Mouse (Mus musculus): ENCODE measurements around the gene Fancg.

Gene Fancg

DNA sequence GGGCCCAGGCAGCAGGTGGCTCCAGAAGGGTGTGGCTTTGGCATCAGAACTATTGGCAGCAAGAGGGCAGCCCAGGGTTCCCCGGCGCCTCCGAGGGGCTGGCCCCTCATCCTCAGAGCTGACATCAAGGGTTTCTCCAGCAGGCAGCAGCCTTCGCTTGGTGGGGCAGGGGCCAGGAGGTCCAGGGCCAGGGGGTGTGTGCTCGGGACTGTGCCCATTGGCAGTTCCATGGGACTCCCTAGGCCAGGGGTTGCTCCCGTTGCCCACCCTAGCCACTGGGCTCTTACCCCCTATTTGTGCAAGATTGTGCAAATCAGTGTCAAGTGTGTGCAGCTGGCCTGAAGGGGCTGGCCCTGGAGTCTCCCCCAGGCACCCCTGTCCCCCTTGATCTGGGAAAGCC is 25.5 kb upstream of the Fancg start:
- no peak for DNase-seq (ENCODE audit: extremely low read depth, insufficient read length, low spot score)

DNA sequence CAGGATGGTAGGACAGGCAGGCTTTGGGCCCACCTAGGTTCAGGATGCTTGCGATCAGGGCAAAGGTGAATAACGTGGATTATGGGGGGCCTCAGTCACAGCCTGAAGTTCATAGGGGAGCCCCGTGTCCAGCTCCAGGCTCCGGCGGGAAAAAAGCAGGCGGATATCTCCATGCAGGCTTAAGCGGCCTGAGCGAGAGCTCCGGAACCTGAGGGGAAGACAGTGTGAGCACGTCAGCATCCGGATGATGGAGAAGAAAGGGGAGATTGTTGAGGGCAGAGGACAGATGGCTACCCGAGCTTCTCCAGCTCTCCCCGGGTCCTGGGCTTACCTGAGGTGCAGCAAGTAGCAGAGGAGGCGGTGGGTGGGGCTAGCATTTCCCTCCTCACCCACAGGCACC is 23.2 kb upstream of the Fancg start:
- no peak for DNase-seq (ENCODE audit: extremely low read depth, insufficient read length, low spot score)

GRCm38 (mm10) chr4:43032501-43032900 is 22.2 kb upstream of the Fancg start:
- no peak for DNase-seq (ENCODE audit: extremely low read depth, insufficient read length, low spot score)

DNA sequence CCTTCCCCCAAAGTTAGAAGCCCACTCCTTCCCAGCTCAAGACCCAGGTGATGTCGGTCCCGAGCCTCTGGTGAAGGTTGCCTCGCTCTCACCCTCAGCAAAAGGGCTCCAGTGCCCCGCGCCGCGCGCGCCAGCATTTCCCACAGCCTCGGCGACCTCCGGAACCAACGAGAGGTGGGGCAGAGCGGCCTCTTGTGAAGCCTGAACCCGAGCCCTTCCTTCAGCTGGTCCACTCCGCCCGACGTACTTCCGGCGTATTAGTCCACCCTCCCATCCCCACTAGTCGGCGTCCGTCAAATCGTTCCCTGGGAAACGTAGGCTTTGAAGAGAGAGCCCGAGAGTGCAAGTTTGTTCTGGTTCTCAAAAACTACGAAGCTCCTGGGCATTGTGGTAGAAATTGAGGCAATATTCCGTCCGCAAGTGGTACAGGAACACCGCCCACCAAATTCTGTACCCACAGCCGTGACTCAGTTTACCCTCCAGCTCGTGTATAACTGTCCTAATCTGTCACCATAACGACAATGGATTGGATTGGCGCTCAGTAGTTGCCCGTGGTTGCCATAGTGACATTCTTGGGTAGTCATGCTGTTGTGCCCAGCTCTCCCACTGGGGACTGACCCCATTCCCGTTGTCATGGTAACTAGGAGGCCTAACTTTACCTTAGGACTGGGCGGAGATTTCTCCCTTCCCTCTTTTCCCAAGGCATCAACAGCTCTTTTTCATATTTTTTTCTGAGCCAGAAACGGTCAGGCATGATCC is 21.1 kb upstream of the Fancg start, which contains the start of gene Stoml2:
Stoml2 (minus strand) TSS at position 474 of the 759 bp plus-strand sequence.
- DNase-seq (ENCODE audit: extremely low read depth, insufficient read length, low spot score): peak; percentile 91

- no peak for DNase-seq (ENCODE audit: extremely low read depth, insufficient read length, low spot score)
Observed at GRCm38 (mm10) chr4:43030780-43031230, 20.5 kb upstream of the Fancg start.

DNA sequence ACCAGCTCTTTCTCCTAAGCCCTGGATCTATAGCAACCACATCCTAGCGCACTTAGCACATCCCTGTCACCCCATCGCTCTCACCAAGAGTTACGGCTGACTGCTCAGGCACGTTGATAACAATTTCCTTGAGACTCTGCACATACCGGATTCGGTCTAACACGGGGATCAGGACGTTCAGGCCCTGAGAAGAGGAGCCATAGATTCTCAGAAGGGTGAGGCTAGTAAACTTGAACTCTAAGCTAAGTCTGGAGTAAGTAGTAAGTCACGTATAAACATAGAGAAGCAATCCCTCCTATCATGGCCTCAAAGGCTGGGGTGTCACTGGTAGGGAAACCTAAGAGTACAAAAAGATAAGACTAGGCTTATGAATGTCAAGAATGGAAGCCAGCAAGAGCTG is 20.0 kb upstream of the Fancg start:
- no peak for DNase-seq (ENCODE audit: extremely low read depth, insufficient read length, low spot score)

DNA sequence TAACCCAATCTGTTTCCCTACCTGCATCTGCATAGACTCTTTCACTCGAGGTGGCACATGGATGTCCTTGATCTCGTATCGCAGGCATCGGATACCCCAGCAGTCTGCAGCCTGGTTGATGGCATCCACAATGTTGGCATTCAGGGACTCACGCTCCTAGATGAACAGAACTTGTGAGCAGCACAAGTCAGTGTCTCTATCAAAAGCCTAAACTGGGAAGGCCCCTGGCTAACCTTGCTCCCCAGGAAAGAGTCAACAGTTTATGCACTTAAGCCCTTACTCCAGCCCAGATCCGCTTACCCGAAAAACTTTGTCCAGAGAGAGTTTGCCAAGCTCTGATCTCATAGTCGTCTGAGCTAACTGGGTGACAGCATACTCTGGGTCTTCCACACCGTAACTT is 19.4 kb upstream of the Fancg start:
- DNase-seq (ENCODE audit: extremely low read depth, insufficient read length, low spot score): no peak

- DNase-seq (ENCODE audit: extremely low read depth, insufficient read length, low spot score): no peak
Observed at GRCm38 (mm10) chr4:43029121-43029520, 18.8 kb upstream of the Fancg start.

DNA sequence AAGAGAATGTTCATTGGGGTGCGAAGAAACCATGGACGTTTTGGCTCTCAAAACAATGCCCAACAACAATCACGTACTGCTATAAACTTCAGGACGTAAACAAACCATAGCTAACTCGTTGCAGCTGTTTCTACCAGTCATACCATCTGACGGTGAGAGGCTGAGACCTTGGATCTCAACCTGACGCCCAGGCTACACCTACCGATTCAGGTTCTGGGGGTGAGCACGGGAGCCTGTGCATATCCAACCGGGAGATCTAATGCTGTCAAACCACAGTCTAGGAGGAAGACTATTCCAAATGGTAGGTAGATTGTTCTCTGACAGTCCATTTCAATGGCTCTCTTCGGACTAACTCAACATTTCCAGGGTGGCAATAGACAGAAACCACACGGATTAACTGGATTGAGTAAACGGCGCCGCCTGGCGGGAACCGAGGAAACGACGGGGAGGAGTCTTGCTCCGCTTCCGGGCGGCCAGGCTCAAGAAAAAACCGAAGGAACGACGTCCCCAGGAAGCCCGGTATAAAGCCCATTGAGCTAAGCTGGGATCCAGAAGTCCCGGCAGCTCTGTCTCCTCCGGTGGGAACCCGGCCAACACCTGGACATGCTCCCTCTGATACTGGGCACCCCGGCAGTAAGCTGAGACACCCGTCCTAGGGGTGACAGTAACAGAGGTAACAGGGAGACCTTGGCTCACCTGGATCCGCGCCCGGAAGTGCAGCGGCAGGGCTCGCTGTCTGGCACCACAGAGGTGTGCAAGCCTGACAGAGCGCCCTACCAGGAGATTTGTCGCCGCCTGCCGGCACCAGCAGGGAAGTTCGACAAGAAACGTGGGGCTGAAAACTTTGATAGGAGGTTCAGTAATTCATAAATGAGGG is 15.0 kb upstream of the Fancg start, which contains the start of gene Pigo:
Pigo (minus strand) TSS at position 736 of the 877 bp plus-strand sequence.
- peak; percentile 97 for DNase-seq (ENCODE audit: extremely low read depth, insufficient read length, low spot score)

- no peak for DNase-seq (ENCODE audit: extremely low read depth, insufficient read length, low spot score)
Observed at GRCm38 (mm10) chr4:43024673-43025072, 14.4 kb upstream of the Fancg start.

DNA sequence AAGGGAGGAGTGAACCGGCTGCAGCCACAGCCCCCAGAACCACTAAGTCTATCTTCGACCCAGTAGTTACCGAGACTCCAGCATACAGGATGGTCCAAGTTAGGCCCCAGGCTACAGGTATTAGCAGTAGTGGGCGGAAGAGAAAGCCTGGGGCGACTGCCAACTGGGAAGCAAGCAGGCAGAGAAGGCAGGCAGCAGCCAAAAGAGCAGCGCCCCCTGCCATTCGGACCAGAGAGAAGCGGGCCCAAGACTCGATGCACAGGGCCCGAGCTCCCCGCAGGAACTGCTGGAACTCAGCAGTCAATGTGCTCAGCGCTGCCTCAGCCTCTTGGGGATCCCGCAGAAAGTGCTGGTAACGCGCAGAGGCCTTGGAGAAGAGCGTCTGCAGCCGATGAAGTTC is 11.0 kb upstream of the Fancg start:
- DNase-seq (ENCODE audit: extremely low read depth, insufficient read length, low spot score): no peak

GRCm38 (mm10) chr4:43020876-43021275 is 10.6 kb upstream of the Fancg start:
- no peak for DNase-seq (ENCODE audit: extremely low read depth, insufficient read length, low spot score)

GRCm38 (mm10) chr4:43019641-43020465 is 9.5 kb upstream of the Fancg start:
- no peak for DNase-seq (ENCODE audit: extremely low read depth, insufficient read length, low spot score)

DNA sequence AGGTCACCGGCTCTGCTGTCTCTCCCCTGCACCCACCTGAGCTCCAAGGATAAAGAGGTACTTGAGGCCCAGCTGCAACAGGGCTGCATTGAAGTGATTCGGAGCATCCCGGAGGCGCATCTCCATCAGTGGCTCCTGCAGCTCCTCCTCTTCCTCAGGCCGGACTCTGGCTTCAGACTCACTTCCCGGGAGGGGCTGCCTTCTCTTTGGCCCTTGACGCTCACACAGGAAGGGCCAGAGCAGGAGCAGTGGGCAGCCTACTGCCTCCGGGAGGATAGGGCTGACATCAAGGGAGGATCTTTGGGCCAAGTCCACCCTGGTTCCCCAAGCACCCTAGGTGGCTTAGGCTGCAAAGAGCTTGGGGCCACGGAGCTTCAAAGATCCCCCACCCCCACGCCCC is 8.9 kb upstream of the Fancg start:
- DNase-seq (ENCODE audit: extremely low read depth, insufficient read length, low spot score): no peak

DNA sequence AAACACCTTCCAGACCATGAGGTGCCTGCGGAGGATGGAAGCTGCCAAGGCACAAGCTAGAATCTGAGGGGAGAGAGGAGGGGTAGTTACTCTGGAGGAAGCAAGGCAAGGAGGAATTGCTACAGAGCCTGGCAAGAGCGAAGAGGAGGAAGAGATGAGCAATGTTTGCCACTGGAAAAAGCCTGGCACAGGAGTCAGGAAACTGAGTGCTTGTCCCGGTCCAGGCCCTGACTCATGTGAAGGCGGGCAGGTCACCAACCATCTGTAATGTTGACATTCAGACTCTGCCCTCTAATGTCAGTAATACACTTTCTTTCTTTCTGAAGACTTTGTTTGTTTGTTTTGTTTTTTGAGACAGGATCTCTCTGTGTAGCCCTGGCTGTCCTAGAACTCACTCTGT is 7.8 kb upstream of the Fancg start:
- no peak for DNase-seq (ENCODE audit: extremely low read depth, insufficient read length, low spot score)

DNA sequence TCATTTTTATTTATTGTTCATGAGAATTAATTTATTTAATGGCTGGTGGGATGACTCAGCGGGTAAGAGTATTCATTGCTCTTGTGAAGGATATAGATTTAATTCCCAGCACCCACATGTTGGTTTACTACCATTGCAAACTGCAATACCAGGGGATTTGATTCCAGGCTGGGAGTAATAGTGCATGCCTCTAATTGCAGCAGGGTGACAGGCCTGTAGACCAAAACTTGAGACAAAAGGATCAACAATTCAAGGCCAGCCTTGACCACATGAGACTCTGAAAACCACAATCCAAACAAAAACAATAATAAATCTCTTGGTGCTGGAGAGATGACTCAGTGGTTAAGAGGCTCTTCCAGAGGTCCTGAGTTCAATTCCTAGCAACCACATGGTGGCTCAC is 1.8 kb upstream of the Fancg start:
- peak; percentile 41 for DNase-seq (ENCODE audit: extremely low read depth, insufficient read length, low spot score)

GRCm38 (mm10) chr4:43005765-43006164 is 4.5 kb downstream of the Fancg start:
- peak; percentile 61 for DNase-seq (ENCODE audit: extremely low read depth, insufficient read length, low spot score)

DNA sequence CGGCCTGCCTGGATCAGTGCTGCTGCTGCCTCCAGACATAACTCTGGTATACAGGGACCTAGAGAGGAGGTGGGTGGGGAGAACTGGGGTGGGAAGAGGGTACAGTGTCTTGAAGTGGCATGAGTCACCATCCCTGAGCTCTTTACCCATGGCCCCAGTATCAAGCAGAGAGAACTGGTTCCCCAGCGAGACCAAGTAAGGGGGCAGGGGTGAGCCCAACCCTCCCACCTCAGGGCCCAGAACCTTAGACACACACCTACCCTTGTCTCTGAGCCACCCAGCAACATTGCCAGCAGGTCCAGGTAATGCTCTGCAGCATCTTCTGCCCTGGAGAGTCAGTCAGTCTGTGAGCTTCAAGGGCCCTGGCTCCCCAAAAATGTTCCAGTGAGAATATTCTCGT is 5.4 kb downstream of the Fancg start:
- no peak for DNase-seq (ENCODE audit: extremely low read depth, insufficient read length, low spot score)

- DNase-seq (ENCODE audit: extremely low read depth, insufficient read length, low spot score): no peak
Observed at GRCm38 (mm10) chr4:43002756-43003439, 7.4 kb downstream of the Fancg start.

DNA sequence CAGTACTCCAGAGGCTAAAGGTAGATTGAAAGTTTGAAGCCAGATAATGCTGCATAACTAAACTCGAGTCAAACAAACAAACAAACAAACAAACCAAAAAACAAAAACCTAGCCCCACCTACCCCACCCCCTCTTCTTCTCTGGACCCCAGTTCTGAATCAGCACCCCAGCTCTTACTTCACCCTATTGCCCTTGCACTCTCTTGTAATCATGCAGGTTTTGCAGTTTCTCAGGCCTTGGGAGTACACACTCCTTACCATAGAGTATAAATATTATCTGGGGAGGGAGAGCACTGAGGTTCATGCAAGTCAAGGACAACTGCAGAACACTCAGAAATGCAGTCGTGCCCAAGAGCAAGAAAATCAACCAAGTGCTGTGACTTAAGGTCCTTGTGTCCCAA is 9.0 kb downstream of the Fancg start:
- no peak for DNase-seq (ENCODE audit: extremely low read depth, insufficient read length, low spot score)

Measured in 3134 (cell line).